Mouse (Mus musculus): ENCODE results near the gene Rilp. TPM values are rescaled to one million over a fixed set of nuclear protein-coding genes. Genes with fewer than 3 reads are reported as not detected.
"Not testable (repeated sequence)": the region's sequence is repeated elsewhere in the genome, so short reads cannot be mapped to it uniquely, and the experiment has no call there.

Gene Rilp
- total and polyA plus RNA-seq, 2 experiments: 23.0 to 32.6 TPM

- WGBS: 64% methylated on average over 5 of the region's 5 CpGs
- no peak for TF ChIP-seq POLR2A (IDR thresholded peaks at IDR 0.05; ENCODE audit: extremely low read depth, insufficient read depth, low read length)
- no peak for TF ChIP-seq CTCF (IDR thresholded peaks at IDR 0.05; ENCODE audit: low read depth, low read length)
- Histone ChIP-seq H3K4me1 (ENCODE audit: control insufficient read depth, insufficient read depth, low read length) (no peaks in the 10 kb centered on the region), H3K79me2 (ENCODE audit: control insufficient read depth, insufficient read depth, low read length) (no peaks in the 10 kb centered on the region), H3K4me3 (ENCODE audit: insufficient read depth, low read depth, low read length) (no peak overlapping the region), H3K9ac (ENCODE audit: low read depth, low read length) (no peak overlapping the region), H3K36me3 (ENCODE audit: control insufficient read depth, insufficient read depth, low read length) (peaks cover 1% of the 10 kb centered on the region; the same call in 1 of the 2 replicates), H3K27ac (replicated peaks; ENCODE audit: insufficient read depth, low read depth, low read length) (peak overlapping the region; percentile 16; the same call in 1 of the 2 replicates), H3K27me3 (ENCODE audit: control insufficient read depth, insufficient read depth, low read length) (no peaks in the 10 kb centered on the region)
- peak; percentile 39 for DNase-seq (ENCODE audit: extremely low read depth, low read depth, low spot score)
Measured at GRCm38 (mm10) chr11:75549658-75550111, 39.8 kb downstream of the Rilp start.

GRCm38 (mm10) chr11:75550200-75550946 is 40.5 kb downstream of the Rilp start:
- no peak for DNase-seq (ENCODE audit: extremely low read depth, low read depth, low spot score)
- peaks cover 1% of the 10 kb centered on the region; the same call in 1 of the 2 replicates for H3K36me3 ChIP-seq (ENCODE audit: control insufficient read depth, insufficient read depth, low read length)
- no peak overlapping the region for H3K9ac ChIP-seq (ENCODE audit: low read depth, low read length)
- TF ChIP-seq POLR2A (IDR thresholded peaks at IDR 0.05; ENCODE audit: extremely low read depth, insufficient read depth, low read length) (no peak), CTCF (IDR thresholded peaks at IDR 0.05; ENCODE audit: low read depth, low read length) (no peak)
- no peaks in the 10 kb centered on the region for H3K4me1 ChIP-seq (ENCODE audit: control insufficient read depth, insufficient read depth, low read length)
- H3K27me3 ChIP-seq (ENCODE audit: control insufficient read depth, insufficient read depth, low read length): no peaks in the 10 kb centered on the region
- H3K4me3 ChIP-seq (ENCODE audit: insufficient read depth, low read depth, low read length): no peak overlapping the region
- no peaks in the 10 kb centered on the region for H3K79me2 ChIP-seq (ENCODE audit: control insufficient read depth, insufficient read depth, low read length)
- H3K27ac ChIP-seq (replicated peaks; ENCODE audit: insufficient read depth, low read depth, low read length): no peak overlapping the region
- 65% methylated on average over 12 of the region's 12 CpGs for WGBS

GRCm38 (mm10) chr11:75551321-75551720 is 41.4 kb downstream of the Rilp start:
- DNase-seq (ENCODE audit: extremely low read depth, low read depth, low spot score): no peak
- H3K4me1 ChIP-seq (ENCODE audit: control insufficient read depth, insufficient read depth, low read length): no peaks in the 10 kb centered on the region
- no peaks in the 10 kb centered on the region for H3K79me2 ChIP-seq (ENCODE audit: control insufficient read depth, insufficient read depth, low read length)
- no peak overlapping the region for H3K27ac ChIP-seq (replicated peaks; ENCODE audit: insufficient read depth, low read depth, low read length)
- H3K36me3 ChIP-seq (ENCODE audit: control insufficient read depth, insufficient read depth, low read length): no peaks in the 10 kb centered on the region
- 91% methylated on average over 5 of the region's 5 CpGs for WGBS
- no peaks in the 10 kb centered on the region for H3K27me3 ChIP-seq (ENCODE audit: control insufficient read depth, insufficient read depth, low read length)
- H3K4me3 ChIP-seq (ENCODE audit: insufficient read depth, low read depth, low read length): no peak overlapping the region
- H3K9ac ChIP-seq (ENCODE audit: low read depth, low read length): no peak overlapping the region
- TF ChIP-seq CTCF (IDR thresholded peaks at IDR 0.05; ENCODE audit: low read depth, low read length): no peak
- no peak for TF ChIP-seq POLR2A (IDR thresholded peaks at IDR 0.05; ENCODE audit: extremely low read depth, insufficient read depth, low read length)

GRCm38 (mm10) chr11:75551961-75552441 is 42.1 kb downstream of the Rilp start:
- Histone ChIP-seq H3K27me3 (ENCODE audit: control insufficient read depth, insufficient read depth, low read length) (no peaks in the 10 kb centered on the region), H3K27ac (replicated peaks; ENCODE audit: insufficient read depth, low read depth, low read length) (no peak overlapping the region), H3K9ac (ENCODE audit: low read depth, low read length) (no peak overlapping the region), H3K36me3 (ENCODE audit: control insufficient read depth, insufficient read depth, low read length) (no peaks in the 10 kb centered on the region), H3K4me1 (ENCODE audit: control insufficient read depth, insufficient read depth, low read length) (no peaks in the 10 kb centered on the region), H3K79me2 (ENCODE audit: control insufficient read depth, insufficient read depth, low read length) (no peaks in the 10 kb centered on the region), H3K4me3 (ENCODE audit: insufficient read depth, low read depth, low read length) (no peak overlapping the region)
- DNase-seq (ENCODE audit: extremely low read depth, low read depth, low spot score): no peak
- 86% methylated on average over 9 of the region's 9 CpGs for WGBS
- TF ChIP-seq CTCF (IDR thresholded peaks at IDR 0.05; ENCODE audit: low read depth, low read length) (no peak), POLR2A (IDR thresholded peaks at IDR 0.05; ENCODE audit: extremely low read depth, insufficient read depth, low read length) (no peak)

- TF ChIP-seq POLR2A (IDR thresholded peaks at IDR 0.05; ENCODE audit: extremely low read depth, insufficient read depth, low read length): no peak
- no peak for TF ChIP-seq CTCF (IDR thresholded peaks at IDR 0.05; ENCODE audit: low read depth, low read length)
- H3K79me2 ChIP-seq (ENCODE audit: control insufficient read depth, insufficient read depth, low read length): no peaks in the 10 kb centered on the region
- H3K36me3 ChIP-seq (ENCODE audit: control insufficient read depth, insufficient read depth, low read length): no peaks in the 10 kb centered on the region
- H3K4me3 ChIP-seq (ENCODE audit: insufficient read depth, low read depth, low read length): no peak overlapping the region
- no peaks in the 10 kb centered on the region for H3K4me1 ChIP-seq (ENCODE audit: control insufficient read depth, insufficient read depth, low read length)
- H3K27me3 ChIP-seq (ENCODE audit: control insufficient read depth, insufficient read depth, low read length): no peaks in the 10 kb centered on the region
- 84% methylated on average over 7 of the region's 7 CpGs for WGBS
- no peak for DNase-seq (ENCODE audit: extremely low read depth, low read depth, low spot score)
- no peak overlapping the region for H3K27ac ChIP-seq (replicated peaks; ENCODE audit: insufficient read depth, low read depth, low read length)
- H3K9ac ChIP-seq (ENCODE audit: low read depth, low read length): no peak overlapping the region
Measured at GRCm38 (mm10) chr11:75552906-75553482, 43.1 kb downstream of the Rilp start.

GRCm38 (mm10) chr11:75556006-75556405 is 46.1 kb downstream of the Rilp start:
- H3K27ac ChIP-seq (replicated peaks; ENCODE audit: insufficient read depth, low read depth, low read length); H3K36me3 ChIP-seq (ENCODE audit: control insufficient read depth, insufficient read depth, low read length); DNase-seq (ENCODE audit: extremely low read depth, low read depth, low spot score); H3K9ac ChIP-seq (ENCODE audit: low read depth, low read length); H3K27me3 ChIP-seq (ENCODE audit: control insufficient read depth, insufficient read depth, low read length); H3K79me2 ChIP-seq (ENCODE audit: control insufficient read depth, insufficient read depth, low read length); H3K4me1 ChIP-seq (ENCODE audit: control insufficient read depth, insufficient read depth, low read length); H3K4me3 ChIP-seq (ENCODE audit: insufficient read depth, low read depth, low read length): not testable (repeated sequence)
- WGBS: 95% methylated on average over 6 of the region's 6 CpGs

All from liver, adult 2 months (tissue).